Mouse (Mus musculus) intestine, postnatal 0 days (tissue): ENCODE measurements at regions not wholly inside any gene's neighbourhood (a gene's known extent, or its start where the extent isn't known, plus 50 kb on each side); places are given as distances from the start of the nearest gene placed in this dataset.

ENCODE experiments used
- ATAC-seq: fragments of 200-750 bp; cut with Nextera tagmentation; 2 replicates; pipeline ENCODE4 v1.8.0; 2017; ENCODE audit warnings: mild to moderate bottlenecking, moderate TSS enrichment, moderate library complexity
- H3K27ac ChIP-seq: fragments of 300-500 bp; sonication (generic); 2 replicates; pipeline ENCODE4 v1.5.1; 2014; ENCODE audit warnings: mild to moderate bottlenecking, low read depth, low read length, moderate library complexity
- H3K27me3 ChIP-seq: fragments of 300-500 bp; sonication (generic); replicated peaks from 2 replicates; pipeline ENCODE4 v1.6.1; 2014; ENCODE audit warnings: low read length, mixed read lengths; ENCODE audit not compliant: control insufficient read depth, insufficient read depth
- H3K36me3 ChIP-seq: fragments of 300-500 bp; sonication (generic); 2 replicates; pipeline ENCODE4 v1.6.1; 2014; ENCODE audit warnings: mild to moderate bottlenecking, moderate library complexity; ENCODE audit not compliant: control insufficient read depth, insufficient read depth
- H3K4me1 ChIP-seq: fragments of 300-500 bp; sonication (generic); replicated peaks from 2 replicates; pipeline ENCODE4 v1.6.1; 2014; ENCODE audit warnings: antibody characterized with exemption, low read length, mixed read lengths; ENCODE audit not compliant: control insufficient read depth, insufficient read depth
- H3K4me2 ChIP-seq: fragments of 300-500 bp; sonication (generic); replicated peaks from 2 replicates; pipeline ENCODE4 v1.6.1; 2014; ENCODE audit warnings: low read depth, mild to moderate bottlenecking, moderate library complexity
- H3K4me3 ChIP-seq: fragments of 300-500 bp; sonication (generic); 2 replicates; pipeline ENCODE4 v1.5.1; 2014; ENCODE audit warnings: low read depth, low read length
- H3K9ac ChIP-seq: fragments of 300-500 bp; sonication (generic); 2 replicates; pipeline ENCODE4 v1.6.1; 2014; ENCODE audit warnings: mild to moderate bottlenecking, low read depth, low read length
- H3K9me3 ChIP-seq: fragments of 300-500 bp; sonication (generic); 2 replicates; pipeline ENCODE4 v1.6.1; 2016; ENCODE audit warnings: mixed run types; ENCODE audit not compliant: control insufficient read depth
- CTCF ChIP-seq: sonication (generic); IDR thresholded peaks from 2 replicates; pipeline ENCODE4 v1.5.1; 2016; ENCODE audit warnings: low read depth, mild to moderate bottlenecking, control low read depth, antibody characterized with exemption, moderate library complexity
- WGBS: fragments of 180-500 bp; shearing (Covaris S2); extraction: QIAGEN DNeasy Blood & Tissue Kit; methylation state at CpG from one replicate; pipeline ENCODE4 v1.1.7; 2014; 5-methylcytosine and 5-hydroxymethylcytosine counted together

GRCm38 (mm10) chr13:118966120-118966676 lies 296.6 kb downstream of the Fgf10 start:
- no peaks in the 10 kb centered on the region for H3K36me3 ChIP-seq
- no peak overlapping the region for H3K4me2 ChIP-seq
- no peaks in the 10 kb centered on the region for H3K4me1 ChIP-seq
- WGBS, result 69% methylated on average over 3 of the region's 3 CpGs
- H3K27me3 ChIP-seq, result no peaks in the 10 kb centered on the region
- H3K4me3 ChIP-seq, result no peak overlapping the region
- ATAC-seq, result no peak
- TF ChIP-seq CTCF, result no peak
- H3K9ac ChIP-seq, result no peak overlapping the region
- no peak overlapping the region for H3K27ac ChIP-seq
- H3K9me3 ChIP-seq, result no peaks in the 10 kb centered on the region

- Histone ChIP-seq H3K9me3 (no peaks in the 10 kb centered on the region), H3K27ac (no peak overlapping the region), H3K9ac (no peak overlapping the region), H3K27me3 (no peaks in the 10 kb centered on the region), H3K4me2 (no peak overlapping the region), H3K4me3 (no peak overlapping the region), H3K36me3 (no peaks in the 10 kb centered on the region), H3K4me1 (no peaks in the 10 kb centered on the region)
- no peak for ATAC-seq
- TF ChIP-seq CTCF, result no peak
- WGBS, result 79% methylated on average over 4 of the region's 4 CpGs
Measured at GRCm38 (mm10) chr13:118967707-118968106, 298.1 kb downstream of the Fgf10 start.

GRCm38 (mm10) chr13:118975008-118975407 lies 305.4 kb downstream of the Fgf10 start:
- H3K4me3 ChIP-seq, result no peak overlapping the region

GRCm38 (mm10) chr13:118975519-118975918 lies 305.9 kb downstream of the Fgf10 start:
- Histone ChIP-seq H3K4me1 (no peaks in the 10 kb centered on the region), H3K9ac (no peak overlapping the region), H3K27ac (no peak overlapping the region), H3K36me3 (no peaks in the 10 kb centered on the region), H3K27me3 (no peaks in the 10 kb centered on the region), H3K4me3 (no peak overlapping the region), H3K9me3 (no peaks in the 10 kb centered on the region), H3K4me2 (no peak overlapping the region)
- 79% methylated on average over 1 of the region's 1 CpGs for WGBS
- TF ChIP-seq CTCF, result no peak
- no peak for ATAC-seq

More at GRCm38 (mm10) chr13:118975008-118975407, 305.4 kb downstream of the Fgf10 start:
- Histone ChIP-seq H3K9ac (no peak overlapping the region), H3K4me1 (no peaks in the 10 kb centered on the region), H3K27ac (no peak overlapping the region), H3K36me3 (no peaks in the 10 kb centered on the region), H3K27me3 (no peaks in the 10 kb centered on the region), H3K4me2 (no peak overlapping the region), H3K9me3 (no peaks in the 10 kb centered on the region)
- no peak for ATAC-seq
- TF ChIP-seq CTCF, result no peak

DNA sequence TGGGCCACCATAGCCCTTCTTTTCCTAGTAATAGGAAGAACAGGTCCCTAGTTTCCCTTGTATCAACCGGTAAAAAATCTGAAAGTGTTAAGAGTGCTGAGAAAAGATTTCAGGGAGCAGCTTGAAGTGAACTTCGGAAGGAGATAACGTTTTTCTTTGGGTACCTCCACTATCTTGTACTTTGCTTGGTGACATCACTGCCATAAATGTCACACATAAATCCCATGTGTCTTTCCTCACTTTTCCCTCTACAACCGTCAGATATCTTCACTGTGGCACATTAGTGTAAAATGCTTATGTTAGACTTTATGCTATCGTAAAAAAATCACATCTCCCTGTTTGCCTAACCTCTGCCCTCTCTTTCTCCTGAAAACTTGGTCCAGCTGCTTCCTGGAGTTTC lies 309.9 kb downstream of the Fgf10 start:
- Histone ChIP-seq H3K27ac (no peak overlapping the region), H3K36me3 (no peaks in the 10 kb centered on the region), H3K9me3 (no peaks in the 10 kb centered on the region), H3K4me3 (no peak overlapping the region), H3K9ac (no peak overlapping the region), H3K4me1 (no peaks in the 10 kb centered on the region), H3K27me3 (no peaks in the 10 kb centered on the region), H3K4me2 (no peak overlapping the region)
- 35% methylated on average over 5 of the region's 5 CpGs for WGBS
- peak; percentile 86 for ATAC-seq
- TF ChIP-seq CTCF, result no peak

DNA sequence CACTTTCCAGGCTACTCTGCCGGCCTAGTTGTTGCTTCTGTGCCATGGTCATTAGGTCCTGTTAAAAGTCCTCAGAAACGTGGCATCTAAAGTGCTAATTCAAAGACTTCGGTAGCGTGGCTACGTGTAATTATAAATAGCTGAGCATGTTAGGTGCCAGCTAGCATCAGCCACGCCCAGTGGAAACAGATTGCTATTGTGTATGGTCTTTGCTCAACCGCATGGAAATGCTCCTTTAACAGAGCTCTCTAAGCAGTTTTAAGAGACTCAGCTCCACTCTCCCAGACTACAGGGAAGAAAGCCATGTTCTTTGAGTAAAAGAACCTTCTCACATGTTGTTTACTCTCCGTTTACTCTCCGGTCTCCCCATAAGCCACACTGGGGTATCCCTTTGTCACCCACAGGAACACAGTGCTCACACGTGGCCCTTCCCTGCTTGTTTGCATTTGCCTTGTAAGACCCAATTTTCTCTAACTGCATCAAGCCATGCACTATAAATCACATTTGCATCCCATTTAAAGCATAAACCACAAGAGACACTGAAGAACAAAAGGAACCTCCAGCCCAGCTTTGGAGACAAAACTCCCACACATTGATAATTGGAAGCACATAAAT lies 311.7 kb downstream of the Fgf10 start:
- WGBS, result 74% methylated on average over 10 of the region's 10 CpGs

More for the DNA sequence above, 311.7 kb downstream of the Fgf10 start:
- Histone ChIP-seq H3K9me3 (no peaks in the 10 kb centered on the region), H3K36me3 (no peaks in the 10 kb centered on the region), H3K27me3 (no peaks in the 10 kb centered on the region), H3K4me1 (no peaks in the 10 kb centered on the region), H3K9ac (no peak overlapping the region), H3K4me3 (no peak overlapping the region), H3K27ac (no peak overlapping the region), H3K4me2 (no peak overlapping the region)
- no peak for ATAC-seq
- TF ChIP-seq CTCF, result no peak
